Mouse (Mus musculus): ENCODE measurements around the gene Klri2.
"Not testable (repeated sequence)": the region's sequence is repeated elsewhere in the genome, so short reads cannot be mapped to it uniquely, and the experiment has no call there.

Klri2 gene

DNA sequence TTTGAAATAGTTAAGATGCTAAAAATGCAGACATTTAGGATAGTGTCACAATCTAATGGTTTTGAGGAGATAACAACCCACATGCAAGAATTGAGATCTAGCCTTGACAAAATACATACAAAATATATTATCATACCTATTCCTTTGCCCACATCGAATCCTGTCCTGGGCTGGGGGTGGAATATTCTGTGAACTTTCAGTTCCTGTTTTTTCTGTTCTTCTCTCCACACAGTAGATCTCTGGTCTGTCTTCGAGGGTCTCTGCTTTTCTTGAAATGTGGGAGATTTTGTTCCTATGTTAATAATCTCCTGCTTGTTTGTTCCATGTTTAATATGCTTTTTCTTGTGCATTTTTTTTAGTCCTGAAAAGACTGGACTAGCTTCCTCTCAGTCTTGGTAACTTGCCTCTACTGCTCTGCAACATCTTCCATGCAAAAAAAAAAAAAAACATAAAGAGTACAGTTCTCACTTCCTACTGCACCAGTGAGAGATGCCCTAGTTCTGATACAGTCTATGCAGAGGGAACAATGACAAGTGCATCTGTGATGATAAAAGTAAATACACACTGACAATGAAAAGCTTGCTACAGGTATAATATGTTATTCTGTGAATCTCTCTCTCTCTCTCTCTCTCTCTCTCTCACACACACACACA is at the start of gene Klri2:
Klri2 (minus strand) TSS at position 416 of the 653 bp plus-strand sequence.
- no peak for DNase-seq

GRCm38 (mm10) chr6:129784170-129784569 is 43.9 kb upstream of the Klri2 start, which contains the start of gene Gm156:
Gene Gm156 (minus strand): TSS chr6:129784270.
- DNase-seq = not testable (repeated sequence)

- DNase-seq = no peak
These were observed 7.4 kb upstream of the Klri2 start for GRCm38 (mm10) chr6:129747654-129748032.

DNA sequence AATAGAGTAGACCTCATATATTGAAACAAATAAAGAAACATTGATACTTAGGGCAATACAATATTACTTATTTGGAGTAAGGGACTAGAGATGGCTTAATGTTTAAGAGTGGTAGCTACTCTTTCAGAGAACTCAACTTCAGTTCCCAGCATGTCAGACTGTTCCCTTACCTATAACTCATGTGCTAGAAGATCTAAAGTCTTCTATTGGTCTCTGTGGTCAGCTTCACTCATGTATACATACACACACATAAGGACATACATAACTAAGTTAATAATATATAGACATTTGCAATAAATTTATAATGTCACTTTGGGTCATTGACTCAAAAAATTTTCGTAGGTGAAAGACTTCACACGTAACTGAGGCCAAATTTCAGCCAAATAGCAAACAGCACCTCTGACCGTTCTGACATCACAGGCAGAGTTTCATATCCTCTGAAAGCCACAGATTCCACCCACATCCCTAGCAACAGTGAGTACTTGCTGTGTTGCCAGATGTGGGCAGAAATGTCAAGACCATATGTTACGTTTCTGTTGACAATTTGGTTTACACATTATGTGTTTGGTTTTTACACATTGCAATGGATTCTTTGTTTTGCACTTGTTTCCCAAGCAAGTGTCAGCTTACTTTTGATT is 6.9 kb upstream of the Klri2 start:
- DNase-seq = no peak

- DNase-seq = no peak
These were observed 5.9 kb upstream of the Klri2 start for GRCm38 (mm10) chr6:129746151-129746550.

GRCm38 (mm10) chr6:129736414-129736813 is 3.9 kb downstream of the Klri2 start:
- DNase-seq = no peak

GRCm38 (mm10) chr6:129727237-129727636 is 13.0 kb downstream of the Klri2 start:
- DNase-seq = no peak

- no peak for DNase-seq
These were observed 18.9 kb downstream of the Klri2 start for GRCm38 (mm10) chr6:129721390-129721789.

GRCm38 (mm10) chr6:129720487-129720886 is 19.8 kb downstream of the Klri2 start:
- no peak for DNase-seq

- DNase-seq = no peak
These were observed 23.3 kb downstream of the Klri2 start, which contains the start of gene Klri1 for GRCm38 (mm10) chr6:129717032-129717431. Gene Klri1 (minus strand): TSS chr6:129717132.

- no peak for DNase-seq
These were observed 26.7 kb downstream of the Klri2 start for GRCm38 (mm10) chr6:129713566-129713965.

DNA sequence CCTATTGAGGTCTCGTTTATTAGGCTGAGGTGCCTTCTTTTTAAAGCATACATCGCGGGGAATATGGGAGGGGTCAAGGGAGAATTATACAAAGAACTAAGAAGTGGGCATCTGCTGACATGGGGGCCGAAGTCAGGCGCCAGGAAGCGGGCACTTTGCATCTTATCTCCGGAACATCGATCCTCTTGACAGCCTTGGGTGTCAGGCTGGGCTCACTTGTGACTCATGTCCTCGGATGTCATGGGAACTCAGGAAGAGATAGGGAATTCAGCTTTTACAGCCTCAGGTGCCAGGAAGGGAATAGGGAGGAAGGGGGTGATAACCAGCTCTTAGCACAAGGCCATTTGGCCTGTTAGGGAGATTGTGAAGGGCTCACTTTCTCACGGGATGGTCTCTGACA is 48.8 kb downstream of the Klri2 start:
- DNase-seq = not testable (repeated sequence)

DNA sequence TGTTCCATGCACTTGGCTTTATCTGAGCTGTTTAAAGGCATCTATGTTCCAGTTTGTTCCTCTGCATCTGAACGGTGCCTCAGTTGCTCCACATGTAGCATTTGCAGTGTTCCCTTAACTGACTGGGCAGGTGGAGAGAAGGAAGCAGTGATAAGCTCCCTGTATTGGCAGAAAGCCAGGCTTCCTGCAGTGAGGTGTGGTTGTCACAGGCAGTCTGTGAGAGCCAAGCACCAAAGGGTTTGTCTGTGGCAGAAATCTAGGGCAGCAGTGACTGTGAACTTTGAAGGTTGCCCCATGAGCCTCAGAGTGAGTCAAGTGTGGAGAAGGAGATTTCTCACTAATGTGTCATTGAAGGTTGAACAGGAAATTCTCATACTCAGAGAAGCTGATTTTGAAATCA is 59.9 kb downstream of the Klri2 start:
- DNase-seq = no peak

Measured in right cerebral cortex, adult 18-20 months (tissue).